Mouse (Mus musculus) kidney, embryonic 16.5 days (tissue): ENCODE results near the gene Tpcn2. TPM values are rescaled to one million over a fixed set of nuclear protein-coding genes. Genes with fewer than 3 reads are reported as not detected.

Source experiments
- ATAC-seq: fragments of 200-750 bp; cut with Nextera tagmentation; 2 replicates; pipeline ENCODE4 v1.8.0; 2017; ENCODE audit warnings: moderate TSS enrichment; ENCODE audit not compliant: low FRiP score, low TSS enrichment
- H3K27ac ChIP-seq: fragments of 300-500 bp; sonication (generic); 2 replicates; pipeline ENCODE4 v1.5.1; 2014; ENCODE audit warnings: low read length
- H3K27me3 ChIP-seq: fragments of 300-500 bp; sonication (generic); 2 replicates; pipeline ENCODE4 v1.6.1; 2014; ENCODE audit warnings: low read length, control low read depth, mixed read lengths; ENCODE audit not compliant: insufficient read depth
- H3K36me3 ChIP-seq: fragments of 300-500 bp; sonication (generic); 2 replicates; pipeline ENCODE4 v1.6.1; 2014; ENCODE audit warnings: low read length, control low read depth, mixed read lengths; ENCODE audit not compliant: insufficient read depth
- H3K4me1 ChIP-seq: fragments of 300-500 bp; sonication (generic); 2 replicates; pipeline ENCODE4 v1.6.1; 2014; ENCODE audit warnings: low read length, control low read depth, mixed read lengths; ENCODE audit not compliant: insufficient read depth
- H3K4me2 ChIP-seq: fragments of 300-500 bp; sonication (generic); replicated peaks from 2 replicates; pipeline ENCODE4 v1.6.1; 2014; ENCODE audit warnings: low read depth, low read length
- H3K4me3 ChIP-seq: fragments of 300-500 bp; sonication (generic); 2 replicates; pipeline ENCODE4 v1.5.1; 2014; ENCODE audit warnings: mild to moderate bottlenecking, low read length
- H3K9ac ChIP-seq: fragments of 300-500 bp; sonication (generic); replicated peaks from 2 replicates; pipeline ENCODE4 v1.6.1; 2014; ENCODE audit warnings: low read length
- H3K9me3 ChIP-seq: fragments of 300-500 bp; sonication (generic); 2 replicates; pipeline ENCODE4 v1.6.1; 2016; ENCODE audit warnings: low read length, control low read depth
- WGBS: fragments of 180-500 bp; shearing (Covaris S2); extraction: QIAGEN DNeasy Blood & Tissue Kit; methylation state at CpG from one replicate; pipeline ENCODE4 v1.1.7; 2014; 5-methylcytosine and 5-hydroxymethylcytosine counted together
- polyA plus RNA-seq: library from polyadenylated mRNA; unstranded; fragments of >200 nt; fragmentation: Nextera tagmentation; extraction: Ambion mirVana; gene quantifications from 2 replicates; pipeline ENCODE4 v1.2.1, GENCODE M21; 2015

The Tpcn2 gene
- polyA plus RNA-seq, 1 experiment from 2014 or later, result 12.2 TPM

- Histone ChIP-seq H3K9me3 (no peaks in the 10 kb centered on the region), H3K36me3 (no peaks in the 10 kb centered on the region), H3K27me3 (no peaks in the 10 kb centered on the region), H3K9ac (no peak overlapping the region), H3K4me2 (no peak overlapping the region), H3K27ac (no peak overlapping the region), H3K4me3 (no peak overlapping the region), H3K4me1 (no peaks in the 10 kb centered on the region)
- no peak for ATAC-seq
- 44% methylated on average over 5 of the region's 5 CpGs for WGBS
Measured at GRCm38 (mm10) chr7:145179691-145180091, 104.1 kb downstream of the Tpcn2 start.

- Histone ChIP-seq H3K9ac (no peak overlapping the region), H3K27ac (no peak overlapping the region), H3K9me3 (no peaks in the 10 kb centered on the region), H3K4me1 (peaks cover 4% of the 10 kb centered on the region), H3K36me3 (no peaks in the 10 kb centered on the region), H3K4me3 (no peak overlapping the region), H3K4me2 (no peak overlapping the region), H3K27me3 (no peaks in the 10 kb centered on the region)
- WGBS, result 48% methylated on average over 15 of the region's 15 CpGs
- no peak for ATAC-seq
Measured at GRCm38 (mm10) chr7:145176750-145177589, 106.8 kb downstream of the Tpcn2 start.

GRCm38 (mm10) chr7:145173563-145173962 lies 110.2 kb downstream of the Tpcn2 start:
- H3K9me3 ChIP-seq, result no peaks in the 10 kb centered on the region
- no peak overlapping the region; the same call in 1 of the 2 replicates for H3K4me2 ChIP-seq
- H3K4me1 ChIP-seq, result peaks cover 4% of the 10 kb centered on the region
- no peaks in the 10 kb centered on the region for H3K36me3 ChIP-seq
- H3K27me3 ChIP-seq, result no peaks in the 10 kb centered on the region
- no peak overlapping the region for H3K4me3 ChIP-seq
- 0 out of 2 replicates have a peak overlapping the region, but pooled peaks have one; percentile 12 for H3K27ac ChIP-seq
- no peak; the same call in 1 of the 2 replicates for ATAC-seq
- WGBS, result 57% methylated on average over 15 of the region's 15 CpGs
- no peak overlapping the region for H3K9ac ChIP-seq

GRCm38 (mm10) chr7:145173116-145173515 lies 110.7 kb downstream of the Tpcn2 start:
- Histone ChIP-seq H3K4me2 (no peak overlapping the region; the same call in 1 of the 2 replicates), H3K27ac (0 out of 2 replicates have a peak overlapping the region, but pooled peaks have one; percentile 12), H3K4me3 (no peak overlapping the region), H3K9ac (peak overlapping the region; percentile 27; the same call in 1 of the 2 replicates), H3K36me3 (no peaks in the 10 kb centered on the region), H3K4me1 (peaks cover 4% of the 10 kb centered on the region), H3K27me3 (no peaks in the 10 kb centered on the region), H3K9me3 (no peaks in the 10 kb centered on the region)
- WGBS, result 18% methylated on average over 12 of the region's 12 CpGs
- no peak for ATAC-seq

GRCm38 (mm10) chr7:145169703-145170102 lies 114.1 kb downstream of the Tpcn2 start:
- no peaks in the 10 kb centered on the region for H3K9me3 ChIP-seq
- ATAC-seq, result no peak
- no peaks in the 10 kb centered on the region for H3K36me3 ChIP-seq
- H3K9ac ChIP-seq, result no peak overlapping the region
- H3K4me3 ChIP-seq, result no peak overlapping the region
- no peak overlapping the region for H3K4me2 ChIP-seq
- H3K4me1 ChIP-seq, result peaks cover 4% of the 10 kb centered on the region
- no peak overlapping the region for H3K27ac ChIP-seq
- WGBS, result 71% methylated on average over 3 of the region's 3 CpGs
- no peaks in the 10 kb centered on the region for H3K27me3 ChIP-seq

GRCm38 (mm10) chr7:145159283-145160240 lies 124.2 kb downstream of the Tpcn2 start:
- Histone ChIP-seq H3K4me3 (no peak overlapping the region), H3K9ac (0 out of 2 replicates have a peak overlapping the region, but pooled peaks have one; percentile 15), H3K4me2 (no peak overlapping the region), H3K36me3 (no peaks in the 10 kb centered on the region), H3K4me1 (peaks cover 18% of the 10 kb centered on the region), H3K9me3 (no peaks in the 10 kb centered on the region), H3K27me3 (no peaks in the 10 kb centered on the region), H3K27ac (peak overlapping the region; percentile 69)
- peak; percentile 86 for ATAC-seq
- 23% methylated on average over 13 of the region's 13 CpGs for WGBS

GRCm38 (mm10) chr7:145155666-145156065 lies 128.1 kb downstream of the Tpcn2 start:
- peaks cover 18% of the 10 kb centered on the region for H3K4me1 ChIP-seq
- H3K36me3 ChIP-seq, result no peaks in the 10 kb centered on the region
- WGBS, result 50% methylated on average over 4 of the region's 4 CpGs
- no peak overlapping the region for H3K27ac ChIP-seq
- H3K9me3 ChIP-seq, result no peaks in the 10 kb centered on the region
- no peak overlapping the region for H3K4me3 ChIP-seq
- no peak overlapping the region for H3K9ac ChIP-seq
- H3K27me3 ChIP-seq, result no peaks in the 10 kb centered on the region
- no peak for ATAC-seq
- H3K4me2 ChIP-seq, result no peak overlapping the region

GRCm38 (mm10) chr7:145154066-145154465 lies 129.7 kb downstream of the Tpcn2 start:
- Histone ChIP-seq H3K27ac (no peak overlapping the region), H3K27me3 (no peaks in the 10 kb centered on the region), H3K9me3 (no peaks in the 10 kb centered on the region), H3K4me2 (no peak overlapping the region), H3K36me3 (no peaks in the 10 kb centered on the region), H3K4me1 (peaks cover 4% of the 10 kb centered on the region), H3K4me3 (no peak overlapping the region), H3K9ac (no peak overlapping the region)
- ATAC-seq, result no peak
- WGBS, result 97% methylated on average over 1 of the region's 1 CpGs

GRCm38 (mm10) chr7:145151845-145152244 lies 132.0 kb downstream of the Tpcn2 start:
- Histone ChIP-seq H3K4me2 (no peak overlapping the region), H3K27me3 (no peaks in the 10 kb centered on the region), H3K9ac (no peak overlapping the region), H3K27ac (no peak overlapping the region), H3K36me3 (no peaks in the 10 kb centered on the region), H3K4me1 (no peaks in the 10 kb centered on the region), H3K4me3 (no peak overlapping the region), H3K9me3 (no peaks in the 10 kb centered on the region)
- ATAC-seq, result no peak
- 66% methylated on average over 3 of the region's 3 CpGs for WGBS
